Mouse (Mus musculus): ENCODE data around the gene Sfxn1. TPM values are rescaled to one million over a fixed set of nuclear protein-coding genes. Genes with fewer than 3 reads are reported as not detected.

Gene Sfxn1
- polyA plus RNA-seq, 1 experiment, result 8.6 TPM

GRCm38 (mm10) chr13:54152911-54153310, 81.2 kb downstream of the Sfxn1 start:
- no peak for TF ChIP-seq CTCF (IDR thresholded peaks at IDR 0.05; ENCODE audit: insufficient read depth, low read length)
- TF ChIP-seq POLR2A (IDR thresholded peaks at IDR 0.05; ENCODE audit: borderline replicate concordance, extremely low read depth, low read depth, low read length), result no peak
- 61% methylated on average over 7 of the region's 7 CpGs for WGBS
- Histone ChIP-seq H3K4me3 (replicated peaks; ENCODE audit: extremely low read depth, low read depth, low read length) (no peak overlapping the region), H3K4me1 (ENCODE audit: control insufficient read depth, insufficient read depth, low read length) (no peaks in the 10 kb centered on the region)
- DNase-seq, result no peak

GRCm38 (mm10) chr13:54153672-54154218, 82.1 kb downstream of the Sfxn1 start:
- 33% methylated on average over 9 of the region's 9 CpGs for WGBS
- H3K4me3 ChIP-seq (replicated peaks; ENCODE audit: extremely low read depth, low read depth, low read length), result no peak overlapping the region
- TF ChIP-seq CTCF (IDR thresholded peaks at IDR 0.05; ENCODE audit: insufficient read depth, low read length), result no peak
- TF ChIP-seq POLR2A (IDR thresholded peaks at IDR 0.05; ENCODE audit: borderline replicate concordance, extremely low read depth, low read depth, low read length), result no peak
- no peaks in the 10 kb centered on the region for H3K4me1 ChIP-seq (ENCODE audit: control insufficient read depth, insufficient read depth, low read length)
- DNase-seq, result no peak

DNA sequence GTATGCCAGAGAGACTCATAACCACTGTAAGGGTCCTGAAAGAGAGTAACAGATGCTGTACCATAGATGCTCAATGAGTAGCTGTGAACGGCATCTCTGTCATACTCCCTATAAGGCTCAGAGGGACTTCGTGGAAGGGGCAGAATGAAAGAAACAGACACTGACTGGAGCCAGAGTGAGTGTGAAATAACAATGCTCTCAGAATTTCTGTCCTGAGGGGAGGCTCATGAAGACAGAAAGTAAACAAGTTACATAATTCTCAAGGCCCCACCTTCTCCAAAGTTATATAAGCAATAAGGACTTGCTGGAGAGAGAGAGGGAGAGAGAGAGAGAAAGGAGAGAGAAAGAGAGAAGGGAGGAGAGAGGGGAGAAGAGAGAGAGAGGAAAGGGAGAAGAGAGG, 84.2 kb downstream of the Sfxn1 start:
- TF ChIP-seq POLR2A (IDR thresholded peaks at IDR 0.05; ENCODE audit: borderline replicate concordance, extremely low read depth, low read depth, low read length) (no peak), CTCF (IDR thresholded peaks at IDR 0.05; ENCODE audit: insufficient read depth, low read length) (no peak)
- H3K4me1 ChIP-seq (ENCODE audit: control insufficient read depth, insufficient read depth, low read length), result no peaks in the 10 kb centered on the region
- no peak overlapping the region for H3K4me3 ChIP-seq (replicated peaks; ENCODE audit: extremely low read depth, low read depth, low read length)
- no peak for DNase-seq
- 66% methylated on average over 2 of the region's 2 CpGs for WGBS

Other genes with a start within 250 kb of the Sfxn1 start
- not detected in 2 replicates for gene Drd1, start 16.2 kb upstream of the Sfxn1 start, polyA plus RNA-seq (2012; rRNA removed)
- 1.0 and 1.4 TPM in 2 replicates for gene Hrh2, start 120.3 kb downstream of the Sfxn1 start, polyA plus RNA-seq (2012; rRNA removed)